Comparison of ENCODE assay signal across 12 mouse cellular contexts in the genomic region with DNA sequence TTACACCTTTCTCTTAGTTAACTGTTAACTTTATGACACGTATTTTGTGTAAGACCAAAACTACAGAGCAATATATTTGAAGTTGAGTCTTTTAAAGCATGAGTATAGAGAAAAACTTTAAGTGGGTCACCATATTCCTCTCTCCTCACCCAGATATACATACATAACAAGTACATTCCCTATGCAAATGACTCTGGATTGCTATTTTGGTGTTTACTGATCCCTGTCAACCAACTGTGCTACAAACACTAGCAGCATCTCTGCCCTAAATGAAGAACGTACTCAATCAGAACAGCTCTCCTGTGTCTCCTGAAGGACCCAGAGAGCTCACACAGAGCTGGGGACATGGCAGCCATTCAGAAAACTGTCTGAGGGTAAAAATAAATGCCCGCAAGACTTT.
"Had no signal": no experiment of that assay in that cellular context is flagged by ENCODE, and none has a peak within 500 bp of the region (broad histone marks: within the 10 kb centered on the region; RNA-seq: fewer than 3 reads in every experiment).

No protein-coding gene starts in this region.

- DNase-seq: retina, postnatal 1 day; right cerebral cortex, adult 18-20 months; right cerebral cortex, postnatal 14 days; right cerebral cortex, postnatal 25 days; right cerebral cortex, postnatal 4 days; spleen, adult 18-20 months; thymus, adult 18-20 months; thymus, adult 2 months; thymus, postnatal 14 days; thymus, postnatal 25 days; thymus, postnatal 36 days; thymus, postnatal 4 days had no signal
